Mouse (Mus musculus): ENCODE results near the gene Cd8a. TPM values are rescaled to one million over a fixed set of nuclear protein-coding genes. Genes with fewer than 3 reads are reported as not detected.

The Cd8a gene
- polyA plus RNA-seq, 1 experiment from 2014 or later, result not detected

DNA sequence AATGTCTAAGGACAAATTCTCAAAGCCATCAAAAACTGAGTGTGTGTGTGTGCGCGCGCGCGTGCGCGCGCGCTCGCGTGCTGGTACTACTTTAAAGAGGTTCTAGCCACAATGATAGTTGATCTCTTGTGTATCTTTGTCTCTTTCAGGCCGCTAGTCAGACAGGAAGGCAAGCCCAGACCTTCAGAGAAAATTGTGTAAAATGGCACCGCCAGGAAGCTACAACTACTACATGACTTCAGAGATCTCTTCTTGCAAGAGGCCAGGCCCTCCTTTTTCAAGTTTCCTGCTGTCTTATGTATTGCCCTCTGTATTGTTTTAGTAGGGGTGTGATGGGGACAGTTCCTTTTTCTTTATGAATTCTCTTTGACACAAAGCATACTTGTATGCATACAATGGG is 3.5 kb downstream of the Cd8a start:
- no peaks in the 10 kb centered on the region for H3K4me1 ChIP-seq (ENCODE audit: control insufficient read depth, low read depth, low read length)
- ATAC-seq (ENCODE audit: low read depth), result no peak
- no peaks in the 10 kb centered on the region for H3K36me3 ChIP-seq (ENCODE audit: control insufficient read depth, insufficient read depth)
- H3K4me3 ChIP-seq (ENCODE audit: low read depth, low read length), result no peak overlapping the region
- no peaks in the 10 kb centered on the region for H3K9me3 ChIP-seq (replicated peaks; ENCODE audit: control insufficient read depth, low read length)
- H3K27ac ChIP-seq (ENCODE audit: low read length), result no peak overlapping the region
- H3K9ac ChIP-seq (ENCODE audit: low read depth, low read length), result no peak overlapping the region
- no peak overlapping the region for H3K4me2 ChIP-seq (ENCODE audit: low read depth, low read length)
- WGBS (ENCODE audit: insufficient replicate concordance), result 82% methylated on average over 13 of the region's 13 CpGs
- no peaks in the 10 kb centered on the region for H3K27me3 ChIP-seq (ENCODE audit: control insufficient read depth, insufficient read depth, low read depth, low read length)

DNA sequence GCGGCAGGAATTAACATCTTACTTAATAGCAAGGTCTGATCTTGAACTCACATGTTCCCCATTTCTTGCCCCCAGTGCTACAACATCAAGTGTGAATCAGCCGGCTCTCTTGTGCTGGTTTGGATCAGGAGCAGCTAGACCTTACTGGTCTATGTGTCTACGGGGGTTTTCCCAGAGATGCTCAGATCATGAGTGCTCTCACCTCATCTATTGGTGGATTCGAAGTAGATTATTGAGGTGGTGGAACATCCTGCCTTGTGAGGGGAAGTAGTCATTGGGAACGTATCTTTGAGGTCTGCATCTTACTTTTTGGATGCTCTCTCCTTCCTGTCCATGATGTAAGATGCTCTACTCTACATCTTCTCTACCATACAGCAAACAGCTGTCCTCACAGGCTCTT is 8.4 kb downstream of the Cd8a start:
- H3K9ac ChIP-seq (ENCODE audit: low read depth, low read length), result no peak overlapping the region
- no peaks in the 10 kb centered on the region for H3K27me3 ChIP-seq (ENCODE audit: control insufficient read depth, insufficient read depth, low read depth, low read length)
- 64% methylated on average over 5 of the region's 5 CpGs for WGBS (ENCODE audit: insufficient replicate concordance)
- H3K27ac ChIP-seq (ENCODE audit: low read length), result no peak overlapping the region
- H3K9me3 ChIP-seq (replicated peaks; ENCODE audit: control insufficient read depth, low read length), result no peaks in the 10 kb centered on the region
- H3K4me1 ChIP-seq (ENCODE audit: control insufficient read depth, low read depth, low read length), result no peaks in the 10 kb centered on the region
- no peak for ATAC-seq (ENCODE audit: low read depth)
- H3K36me3 ChIP-seq (ENCODE audit: control insufficient read depth, insufficient read depth), result no peaks in the 10 kb centered on the region
- no peak overlapping the region for H3K4me2 ChIP-seq (ENCODE audit: low read depth, low read length)
- H3K4me3 ChIP-seq (ENCODE audit: low read depth, low read length), result no peak overlapping the region

DNA sequence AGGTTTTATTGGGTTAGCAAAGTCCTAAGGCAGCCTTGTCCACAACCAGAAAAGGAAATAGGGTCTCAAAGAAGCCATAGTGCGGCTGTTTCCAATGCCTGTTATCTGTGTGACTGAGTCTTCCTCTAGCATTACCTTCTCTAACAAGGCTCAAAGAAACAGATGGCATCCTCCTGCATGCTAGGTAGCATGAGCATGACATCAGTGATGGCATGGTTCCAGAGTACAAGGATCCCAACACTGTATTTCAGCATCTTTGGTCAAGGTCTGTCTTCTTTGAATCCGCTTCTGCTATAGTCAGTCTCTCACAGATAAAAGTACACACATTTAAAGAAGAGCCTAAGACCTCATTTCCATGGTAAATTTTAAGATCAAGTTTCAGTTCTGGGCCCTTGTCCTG is 17.3 kb downstream of the Cd8a start:
- Histone ChIP-seq H3K36me3 (ENCODE audit: control insufficient read depth, insufficient read depth) (peaks cover 3% of the 10 kb centered on the region; the same call in 1 of the 2 replicates), H3K4me3 (ENCODE audit: low read depth, low read length) (no peak overlapping the region), H3K27ac (ENCODE audit: low read length) (no peak overlapping the region), H3K4me2 (ENCODE audit: low read depth, low read length) (no peak overlapping the region), H3K27me3 (ENCODE audit: control insufficient read depth, insufficient read depth, low read depth, low read length) (no peaks in the 10 kb centered on the region), H3K4me1 (ENCODE audit: control insufficient read depth, low read depth, low read length) (no peaks in the 10 kb centered on the region), H3K9me3 (replicated peaks; ENCODE audit: control insufficient read depth, low read length) (no peaks in the 10 kb centered on the region), H3K9ac (ENCODE audit: low read depth, low read length) (no peak overlapping the region)
- ATAC-seq (ENCODE audit: low read depth), result no peak
- WGBS (ENCODE audit: insufficient replicate concordance), result 89% methylated on average over 2 of the region's 2 CpGs

- Histone ChIP-seq H3K4me3 (ENCODE audit: low read depth, low read length) (no peak overlapping the region), H3K9me3 (replicated peaks; ENCODE audit: control insufficient read depth, low read length) (no peaks in the 10 kb centered on the region), H3K27me3 (ENCODE audit: control insufficient read depth, insufficient read depth, low read depth, low read length) (no peaks in the 10 kb centered on the region), H3K4me2 (ENCODE audit: low read depth, low read length) (no peak overlapping the region), H3K9ac (ENCODE audit: low read depth, low read length) (no peak overlapping the region), H3K27ac (ENCODE audit: low read length) (no peak overlapping the region), H3K4me1 (ENCODE audit: control insufficient read depth, low read depth, low read length) (no peaks in the 10 kb centered on the region), H3K36me3 (ENCODE audit: control insufficient read depth, insufficient read depth) (peaks cover 12% of the 10 kb centered on the region)
- WGBS (ENCODE audit: insufficient replicate concordance), result 80% methylated on average over 1 of the region's 1 CpGs
- no peak for ATAC-seq (ENCODE audit: low read depth)
Observed at GRCm38 (mm10) chr6:71396016-71396415, 22.8 kb downstream of the Cd8a start.

GRCm38 (mm10) chr6:71396761-71397160 is 23.5 kb downstream of the Cd8a start:
- ATAC-seq (ENCODE audit: low read depth), result no peak
- no peak overlapping the region for H3K4me3 ChIP-seq (ENCODE audit: low read depth, low read length)
- H3K4me2 ChIP-seq (ENCODE audit: low read depth, low read length), result no peak overlapping the region
- H3K9me3 ChIP-seq (replicated peaks; ENCODE audit: control insufficient read depth, low read length), result no peaks in the 10 kb centered on the region
- no peaks in the 10 kb centered on the region for H3K27me3 ChIP-seq (ENCODE audit: control insufficient read depth, insufficient read depth, low read depth, low read length)
- H3K4me1 ChIP-seq (ENCODE audit: control insufficient read depth, low read depth, low read length), result no peaks in the 10 kb centered on the region
- no peak overlapping the region for H3K9ac ChIP-seq (ENCODE audit: low read depth, low read length)
- H3K36me3 ChIP-seq (ENCODE audit: control insufficient read depth, insufficient read depth), result peaks cover 8% of the 10 kb centered on the region
- 86% methylated on average over 6 of the region's 6 CpGs for WGBS (ENCODE audit: insufficient replicate concordance)
- no peak overlapping the region for H3K27ac ChIP-seq (ENCODE audit: low read length)

GRCm38 (mm10) chr6:71398829-71399609 is 25.8 kb downstream of the Cd8a start:
- Histone ChIP-seq H3K4me1 (ENCODE audit: control insufficient read depth, low read depth, low read length) (no peaks in the 10 kb centered on the region), H3K36me3 (ENCODE audit: control insufficient read depth, insufficient read depth) (peaks cover 8% of the 10 kb centered on the region; the same call in 1 of the 2 replicates), H3K27me3 (ENCODE audit: control insufficient read depth, insufficient read depth, low read depth, low read length) (no peaks in the 10 kb centered on the region), H3K9ac (ENCODE audit: low read depth, low read length) (no peak overlapping the region), H3K27ac (ENCODE audit: low read length) (no peak overlapping the region), H3K4me3 (ENCODE audit: low read depth, low read length) (no peak overlapping the region), H3K4me2 (ENCODE audit: low read depth, low read length) (no peak overlapping the region), H3K9me3 (replicated peaks; ENCODE audit: control insufficient read depth, low read length) (no peaks in the 10 kb centered on the region)
- 76% methylated on average over 4 of the region's 4 CpGs for WGBS (ENCODE audit: insufficient replicate concordance)
- no peak for ATAC-seq (ENCODE audit: low read depth)

GRCm38 (mm10) chr6:71414624-71415023 is 41.4 kb downstream of the Cd8a start:
- H3K4me2 ChIP-seq (ENCODE audit: low read depth, low read length), result no peak overlapping the region
- 85% methylated on average over 4 of the region's 4 CpGs for WGBS (ENCODE audit: insufficient replicate concordance)

DNA sequence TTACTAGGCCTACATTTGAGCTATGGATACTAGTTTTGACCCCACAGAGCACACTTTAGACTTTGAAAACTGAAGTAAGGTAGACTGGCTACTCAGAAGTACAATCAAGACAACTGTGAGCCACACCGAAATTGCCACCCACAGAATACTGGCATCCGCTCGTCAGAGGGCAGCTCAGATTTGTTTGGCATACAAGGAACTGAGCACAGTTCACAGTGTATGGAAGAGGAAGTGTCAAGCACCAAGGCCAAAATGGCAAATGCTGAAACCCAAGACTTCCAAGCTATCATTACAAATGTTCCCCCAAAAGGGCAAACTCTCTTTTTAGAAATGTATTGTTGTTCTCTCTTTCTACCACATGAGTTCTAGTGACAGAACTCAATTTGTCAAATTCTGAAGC is 42.2 kb downstream of the Cd8a start:
- 79% methylated on average over 3 of the region's 3 CpGs for WGBS (ENCODE audit: insufficient replicate concordance)

More at GRCm38 (mm10) chr6:71414624-71415023, 41.4 kb downstream of the Cd8a start:
- Histone ChIP-seq H3K27me3 (ENCODE audit: control insufficient read depth, insufficient read depth, low read depth, low read length) (no peaks in the 10 kb centered on the region), H3K4me1 (ENCODE audit: control insufficient read depth, low read depth, low read length) (peaks cover 4% of the 10 kb centered on the region), H3K27ac (ENCODE audit: low read length) (no peak overlapping the region), H3K9ac (ENCODE audit: low read depth, low read length) (no peak overlapping the region), H3K4me3 (ENCODE audit: low read depth, low read length) (no peak overlapping the region), H3K9me3 (replicated peaks; ENCODE audit: control insufficient read depth, low read length) (no peaks in the 10 kb centered on the region), H3K36me3 (ENCODE audit: control insufficient read depth, insufficient read depth) (no peaks in the 10 kb centered on the region)
- no peak for ATAC-seq (ENCODE audit: low read depth)

DNA sequence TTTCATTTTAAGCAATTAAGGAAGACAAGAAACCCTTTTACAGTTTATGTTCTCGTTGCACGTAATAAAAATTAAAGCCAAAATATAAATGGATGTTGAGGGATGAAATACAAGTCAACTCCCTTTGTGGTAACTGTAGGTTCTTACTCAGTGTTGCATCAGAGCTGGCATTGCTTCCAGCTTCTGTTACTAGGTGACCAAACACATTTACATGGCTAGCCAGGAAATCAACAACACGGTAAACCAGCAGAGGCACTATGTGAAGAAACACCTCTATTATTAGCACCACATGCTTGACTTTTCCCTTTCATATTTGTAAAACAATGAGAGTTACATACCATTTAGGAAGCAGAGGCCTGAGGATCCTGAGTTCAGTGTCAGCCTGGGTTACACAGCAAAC is 45.6 kb downstream of the Cd8a start:
- Histone ChIP-seq H3K4me2 (ENCODE audit: low read depth, low read length) (no peak overlapping the region), H3K36me3 (ENCODE audit: control insufficient read depth, insufficient read depth) (no peaks in the 10 kb centered on the region), H3K4me3 (ENCODE audit: low read depth, low read length) (no peak overlapping the region), H3K4me1 (ENCODE audit: control insufficient read depth, low read depth, low read length) (no peaks in the 10 kb centered on the region; the same call in 1 of the 2 replicates), H3K27me3 (ENCODE audit: control insufficient read depth, insufficient read depth, low read depth, low read length) (no peaks in the 10 kb centered on the region), H3K9me3 (replicated peaks; ENCODE audit: control insufficient read depth, low read length) (no peaks in the 10 kb centered on the region), H3K27ac (ENCODE audit: low read length) (no peak overlapping the region), H3K9ac (ENCODE audit: low read depth, low read length) (no peak overlapping the region)
- WGBS (ENCODE audit: insufficient replicate concordance), result 78% methylated on average over 3 of the region's 3 CpGs
- ATAC-seq (ENCODE audit: low read depth), result no peak

More for the DNA sequence above, 42.2 kb downstream of the Cd8a start:
- Histone ChIP-seq H3K4me2 (ENCODE audit: low read depth, low read length) (no peak overlapping the region), H3K36me3 (ENCODE audit: control insufficient read depth, insufficient read depth) (no peaks in the 10 kb centered on the region), H3K9me3 (replicated peaks; ENCODE audit: control insufficient read depth, low read length) (no peaks in the 10 kb centered on the region), H3K27me3 (ENCODE audit: control insufficient read depth, insufficient read depth, low read depth, low read length) (no peaks in the 10 kb centered on the region), H3K9ac (ENCODE audit: low read depth, low read length) (no peak overlapping the region), H3K27ac (ENCODE audit: low read length) (no peak overlapping the region), H3K4me3 (ENCODE audit: low read depth, low read length) (no peak overlapping the region), H3K4me1 (ENCODE audit: control insufficient read depth, low read depth, low read length) (no peaks in the 10 kb centered on the region)
- no peak for ATAC-seq (ENCODE audit: low read depth)
